Mouse (Mus musculus): ENCODE results near the gene Spata32. TPM values are rescaled to one million over a fixed set of nuclear protein-coding genes. Genes with fewer than 3 reads are reported as not detected.

The Spata32 gene
- polyA plus RNA-seq, 1 experiment from 2014 or later = not detected

- peak; percentile 20 for DNase-seq (ENCODE audit: low spot score)
- 29% methylated on average over 6 of the region's 6 CpGs for WGBS
- Histone ChIP-seq H3K4me3 (ENCODE audit: low read depth, low read length) (no peak overlapping the region), H3K27ac (ENCODE audit: low read length) (no peak overlapping the region), H3K36me3 (ENCODE audit: insufficient read depth, low read length) (no peaks in the 10 kb centered on the region), H3K4me1 (ENCODE audit: insufficient read depth, low read depth, low read length) (peaks cover 3% of the 10 kb centered on the region), H3K9me3 (ENCODE audit: low read length) (no peaks in the 10 kb centered on the region), H3K27me3 (replicated peaks; ENCODE audit: insufficient read depth, low read length) (peaks cover 4% of the 10 kb centered on the region; the same call in 1 of the 2 replicates), H3K4me2 (replicated peaks; ENCODE audit: low read depth, low read length) (no peak overlapping the region), H3K9ac (replicated peaks; ENCODE audit: low read depth) (no peak overlapping the region)
- no peak for ATAC-seq
- TF ChIP-seq EP300 (IDR thresholded peaks at IDR 0.05) = no peak
- no peak for TF ChIP-seq CTCF (IDR thresholded peaks at IDR 0.05)
Measured at GRCm38 (mm10) chr11:103201664-103202063, 16.6 kb downstream of the Spata32 start.

GRCm38 (mm10) chr11:103198911-103199803 is 19.1 kb downstream of the Spata32 start:
- H3K9me3 ChIP-seq (ENCODE audit: low read length) = no peaks in the 10 kb centered on the region
- 6% methylated on average over 57 of the region's 59 CpGs for WGBS
- H3K9ac ChIP-seq (replicated peaks; ENCODE audit: low read depth) = 0 out of 2 replicates have a peak overlapping the region, but pooled peaks have one; percentile 5
- peak overlapping the region; percentile 19 for H3K4me3 ChIP-seq (ENCODE audit: low read depth, low read length)
- peaks cover 3% of the 10 kb centered on the region for H3K4me1 ChIP-seq (ENCODE audit: insufficient read depth, low read depth, low read length)
- peak; percentile 54 for DNase-seq (ENCODE audit: low spot score)
- no peak overlapping the region for H3K27ac ChIP-seq (ENCODE audit: low read length)
- H3K36me3 ChIP-seq (ENCODE audit: insufficient read depth, low read length) = no peaks in the 10 kb centered on the region
- TF ChIP-seq CTCF (IDR thresholded peaks at IDR 0.05) = no peak
- TF ChIP-seq EP300 (IDR thresholded peaks at IDR 0.05) = no peak
- peak overlapping the region; percentile 56 for H3K4me2 ChIP-seq (replicated peaks; ENCODE audit: low read depth, low read length)
- ATAC-seq = peak; percentile 52
- peaks cover 4% of the 10 kb centered on the region; the same call in 1 of the 2 replicates for H3K27me3 ChIP-seq (replicated peaks; ENCODE audit: insufficient read depth, low read length)

DNA sequence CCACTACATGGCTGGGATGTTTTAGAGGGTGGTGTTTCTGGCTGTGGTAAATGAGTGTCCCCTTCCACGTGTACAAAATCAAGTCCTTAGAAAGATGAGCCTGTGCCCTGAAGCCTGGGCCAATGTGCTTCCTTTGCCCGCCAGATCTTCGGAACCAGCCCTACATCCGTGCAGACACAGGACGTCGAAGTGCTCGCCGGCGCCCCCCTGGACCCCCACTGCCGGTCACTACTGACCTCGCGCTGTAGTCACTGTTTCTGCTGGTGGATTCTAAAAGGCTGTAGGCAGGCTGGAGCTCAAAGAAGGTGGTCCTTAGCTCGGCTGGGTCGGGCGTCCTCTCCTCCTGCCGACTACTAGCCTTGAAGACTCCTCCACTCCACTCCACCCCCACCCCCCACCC is 19.9 kb downstream of the Spata32 start:
- DNase-seq (ENCODE audit: low spot score) (no peak), ATAC-seq (no peak)
- Histone ChIP-seq H3K4me1 (ENCODE audit: insufficient read depth, low read depth, low read length) (peaks cover 3% of the 10 kb centered on the region), H3K4me2 (replicated peaks; ENCODE audit: low read depth, low read length) (no peak overlapping the region), H3K9me3 (ENCODE audit: low read length) (no peaks in the 10 kb centered on the region), H3K4me3 (ENCODE audit: low read depth, low read length) (0 out of 2 replicates have a peak overlapping the region, but pooled peaks have one; percentile 4), H3K27me3 (replicated peaks; ENCODE audit: insufficient read depth, low read length) (peaks cover 9% of the 10 kb centered on the region; the same call in 1 of the 2 replicates), H3K36me3 (ENCODE audit: insufficient read depth, low read length) (no peaks in the 10 kb centered on the region), H3K27ac (ENCODE audit: low read length) (no peak overlapping the region), H3K9ac (replicated peaks; ENCODE audit: low read depth) (no peak overlapping the region)
- 10% methylated on average over 16 of the region's 16 CpGs for WGBS
- TF ChIP-seq EP300 (IDR thresholded peaks at IDR 0.05) = no peak

DNA sequence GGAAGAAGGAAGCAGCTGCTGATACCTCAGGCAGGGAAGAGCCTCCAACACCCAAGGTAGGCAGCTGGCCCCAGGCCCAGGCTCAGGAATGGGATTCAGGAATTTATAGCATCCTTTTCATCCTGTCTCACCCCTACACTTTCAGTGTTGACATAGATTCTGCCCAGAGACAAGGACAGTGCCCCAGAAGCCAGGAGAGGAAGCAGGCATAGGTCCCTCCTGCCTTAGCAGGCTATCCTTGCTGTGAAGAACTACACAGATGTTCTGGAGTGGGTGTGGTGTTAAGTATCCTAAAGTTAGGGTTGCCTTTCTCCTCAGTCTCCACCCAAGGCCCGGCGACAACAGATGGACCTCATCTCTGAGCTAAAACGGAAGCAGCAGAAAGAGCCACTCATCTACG is 20.9 kb downstream of the Spata32 start:
- TF ChIP-seq EP300 (IDR thresholded peaks at IDR 0.05) = no peak
- TF ChIP-seq CTCF (IDR thresholded peaks at IDR 0.05) = no peak
- no peaks in the 10 kb centered on the region for H3K36me3 ChIP-seq (ENCODE audit: insufficient read depth, low read length)
- H3K27ac ChIP-seq (ENCODE audit: low read length) = no peak overlapping the region
- WGBS = 69% methylated on average over 4 of the region's 4 CpGs
- H3K9ac ChIP-seq (replicated peaks; ENCODE audit: low read depth) = no peak overlapping the region
- H3K27me3 ChIP-seq (replicated peaks; ENCODE audit: insufficient read depth, low read length) = peaks cover 19% of the 10 kb centered on the region
- H3K4me1 ChIP-seq (ENCODE audit: insufficient read depth, low read depth, low read length) = peaks cover 3% of the 10 kb centered on the region
- no peak overlapping the region for H3K4me3 ChIP-seq (ENCODE audit: low read depth, low read length)
- ATAC-seq (no peak), DNase-seq (ENCODE audit: low spot score) (no peak)
- H3K4me2 ChIP-seq (replicated peaks; ENCODE audit: low read depth, low read length) = no peak overlapping the region
- no peaks in the 10 kb centered on the region for H3K9me3 ChIP-seq (ENCODE audit: low read length)

- ATAC-seq (no peak), DNase-seq (ENCODE audit: low spot score) (no peak)
- Histone ChIP-seq H3K4me3 (ENCODE audit: low read depth, low read length) (no peak overlapping the region), H3K27ac (ENCODE audit: low read length) (no peak overlapping the region), H3K4me1 (ENCODE audit: insufficient read depth, low read depth, low read length) (peaks cover 3% of the 10 kb centered on the region), H3K9ac (replicated peaks; ENCODE audit: low read depth) (no peak overlapping the region), H3K9me3 (ENCODE audit: low read length) (no peaks in the 10 kb centered on the region), H3K27me3 (replicated peaks; ENCODE audit: insufficient read depth, low read length) (peaks cover 24% of the 10 kb centered on the region), H3K36me3 (ENCODE audit: insufficient read depth, low read length) (no peaks in the 10 kb centered on the region), H3K4me2 (replicated peaks; ENCODE audit: low read depth, low read length) (no peak overlapping the region)
- 85% methylated on average over 5 of the region's 5 CpGs for WGBS
- TF ChIP-seq CTCF (IDR thresholded peaks at IDR 0.05) (no peak), EP300 (IDR thresholded peaks at IDR 0.05) (no peak)
Measured at GRCm38 (mm10) chr11:103195656-103196055, 22.6 kb downstream of the Spata32 start.

- H3K9me3 ChIP-seq (ENCODE audit: low read length) = no peaks in the 10 kb centered on the region
- DNase-seq (ENCODE audit: low spot score) (no peak), ATAC-seq (no peak)
- H3K4me2 ChIP-seq (replicated peaks; ENCODE audit: low read depth, low read length) = no peak overlapping the region
- H3K27ac ChIP-seq (ENCODE audit: low read length) = no peak overlapping the region
- H3K4me3 ChIP-seq (ENCODE audit: low read depth, low read length) = no peak overlapping the region
- no peaks in the 10 kb centered on the region for H3K36me3 ChIP-seq (ENCODE audit: insufficient read depth, low read length)
- no peak overlapping the region for H3K9ac ChIP-seq (replicated peaks; ENCODE audit: low read depth)
- no peak for TF ChIP-seq CTCF (IDR thresholded peaks at IDR 0.05)
- TF ChIP-seq EP300 (IDR thresholded peaks at IDR 0.05) = no peak
- 72% methylated on average over 18 of the region's 18 CpGs for WGBS
- peaks cover 24% of the 10 kb centered on the region for H3K27me3 ChIP-seq (replicated peaks; ENCODE audit: insufficient read depth, low read length)
- peaks cover 3% of the 10 kb centered on the region for H3K4me1 ChIP-seq (ENCODE audit: insufficient read depth, low read depth, low read length)
Measured at GRCm38 (mm10) chr11:103195236-103195635, 23.0 kb downstream of the Spata32 start.

Data from lung, postnatal 0 days (tissue).